Mouse (Mus musculus) megakaryocyte, embryonic 14.5 days (primary cell): ENCODE results near the gene Hsd11b1.

Experiments
- FLI1 ChIP-seq: IDR thresholded peaks from 2 replicates; pipeline ENCODE4 v1.6.1; 2012; ENCODE audit warnings: low read length, inconsistent platforms, mixed read lengths
- GATA1 ChIP-seq: IDR thresholded peaks from 3 replicates; pipeline ENCODE4 v1.6.1; 2012; ENCODE audit warnings: mixed read lengths, low read length, inconsistent platforms, borderline replicate concordance

- TF ChIP-seq FLI1 (no peak), GATA1 (no peak)
Observed at GRCm38 (mm10) chr1:193251386-193251785, 12.5 kb downstream of the Hsd11b1 start.
